Mouse (Mus musculus) induced T-regulatory cell, adult 2 months (primary cell): ENCODE results near the gene 4933411K16Rik.
A peak's percentile ranks its signal among the peaks of the same experiment; 100 is the strongest.
"Not testable (repeated sequence)": the region's sequence is repeated elsewhere in the genome, so short reads cannot be mapped to it uniquely, and the experiment has no call there.

Experiments used
- DNase-seq: peaks from one replicate; pipeline ENCODE4 v3.0.0-alpha.2; 2012; ENCODE audit warnings: low read depth

4933411K16Rik gene

DNA sequence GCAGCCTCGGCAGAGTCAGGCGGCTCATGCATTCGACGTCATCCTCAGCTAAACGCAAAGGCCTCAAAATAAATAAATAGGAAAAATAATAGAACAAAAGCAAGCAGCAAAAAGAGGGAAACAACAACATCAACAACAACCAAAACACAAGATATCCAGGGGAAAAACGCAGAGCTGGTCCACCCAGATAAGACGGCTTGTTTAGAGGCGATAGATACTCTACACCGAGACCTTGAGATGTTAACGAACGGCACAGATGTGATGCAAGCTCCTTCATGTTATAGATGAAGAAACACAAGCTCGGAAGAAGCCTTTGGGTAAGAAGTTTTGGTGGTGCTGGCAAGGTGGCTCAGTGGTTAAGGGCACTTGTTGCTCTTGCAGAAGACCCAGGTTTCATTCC, 27.0 kb downstream of the 4933411K16Rik start:
- DNase-seq, result no peak

DNA sequence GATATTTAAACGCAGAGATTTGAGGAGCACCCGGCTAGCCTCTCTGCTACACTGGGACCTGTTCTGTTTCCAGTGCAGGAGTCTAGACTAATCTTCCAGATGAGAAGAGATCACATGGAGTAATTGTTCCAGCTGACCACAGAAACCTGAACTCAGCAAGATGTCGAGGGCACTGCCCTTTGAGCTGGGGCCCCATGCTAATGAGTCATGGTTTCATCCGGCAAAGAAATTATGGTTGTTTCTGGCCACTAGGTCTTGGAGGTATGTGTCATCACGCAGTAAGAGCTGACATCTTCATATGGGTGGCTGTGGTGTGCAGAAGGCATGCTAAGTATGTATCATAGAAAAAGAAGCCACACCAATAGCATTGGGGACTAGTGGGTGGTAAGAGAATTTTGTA, 27.9 kb downstream of the 4933411K16Rik start:
- no peak for DNase-seq

DNA sequence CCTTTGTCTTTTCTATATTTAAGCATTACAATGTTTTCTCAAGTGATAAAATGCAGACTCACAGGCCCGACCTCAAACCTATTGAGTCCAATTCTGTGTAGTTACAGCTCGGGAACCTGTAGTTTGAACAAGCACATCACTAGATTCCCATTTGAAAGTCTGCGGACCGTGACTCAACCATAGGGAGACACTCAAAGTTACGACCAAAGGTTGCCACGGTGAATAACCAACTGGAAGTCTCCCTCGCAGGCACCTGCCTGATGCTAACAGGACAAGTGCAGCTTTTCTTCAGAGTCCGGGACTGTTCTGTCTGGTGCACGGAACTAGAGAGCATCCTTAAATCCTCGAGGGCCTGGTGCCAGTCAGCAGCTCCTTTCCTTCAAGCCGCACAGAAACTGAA, 28.4 kb downstream of the 4933411K16Rik start:
- DNase-seq, result no peak

DNA sequence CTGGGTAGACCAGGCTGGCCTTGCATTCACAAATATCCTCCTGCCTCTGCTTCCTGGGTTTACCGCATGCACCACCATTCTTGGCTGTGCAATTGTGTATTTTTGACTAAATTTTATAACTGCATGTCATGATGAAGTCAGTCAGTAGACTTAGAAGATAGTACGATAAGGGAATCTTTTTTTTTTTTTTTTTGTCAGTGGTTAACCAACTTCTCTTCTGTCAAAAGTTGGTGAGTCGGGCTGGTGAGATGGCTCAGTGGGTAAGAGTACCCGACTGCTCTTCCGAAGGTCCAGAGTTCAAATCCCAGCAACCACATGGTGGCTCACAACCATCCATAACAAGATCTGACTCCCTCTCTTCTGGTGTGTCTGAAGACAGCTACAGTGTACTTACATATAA, 29.6 kb downstream of the 4933411K16Rik start:
- DNase-seq, result not testable (repeated sequence)

- no peak for DNase-seq
These were observed 33.6 kb downstream of the 4933411K16Rik start for GRCm38 (mm10) chr19:42085690-42086089.

DNA sequence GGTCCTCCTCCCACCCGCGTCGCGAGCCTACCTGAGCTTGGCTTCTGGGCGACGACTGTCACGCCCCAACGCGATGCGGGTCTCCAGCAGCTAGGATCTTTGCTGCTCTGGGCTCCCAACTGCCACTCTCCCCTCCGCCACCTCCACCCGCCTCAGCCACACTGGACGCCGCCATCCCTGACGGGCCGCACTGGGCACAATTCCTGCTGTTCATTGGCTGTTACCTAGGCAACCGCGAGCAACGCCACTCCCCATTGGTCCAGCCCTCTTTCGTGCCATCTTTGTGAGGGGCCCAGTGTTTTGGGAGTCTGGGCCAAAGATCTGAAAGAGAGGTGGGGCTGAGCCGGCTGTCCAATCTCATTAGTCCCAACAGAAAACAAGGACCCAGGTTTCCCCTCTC, 34.1 kb downstream of the 4933411K16Rik start, which contains the start of gene Morn4:
Gene Morn4, minus strand, starts transcription at position 192 of the 400 bp plus-strand sequence.
- DNase-seq, result peak; percentile 65

GRCm38 (mm10) chr19:42089103-42089747, 37.2 kb downstream of the 4933411K16Rik start:
- DNase-seq, result peak; percentile 85

- DNase-seq, result peak; percentile 100
These were observed 37.9 kb downstream of the 4933411K16Rik start, which contains the start of gene Pi4k2a for GRCm38 (mm10) chr19:42089748-42090595. Gene Pi4k2a, plus strand, starts transcription at chr19:42090470.

DNA sequence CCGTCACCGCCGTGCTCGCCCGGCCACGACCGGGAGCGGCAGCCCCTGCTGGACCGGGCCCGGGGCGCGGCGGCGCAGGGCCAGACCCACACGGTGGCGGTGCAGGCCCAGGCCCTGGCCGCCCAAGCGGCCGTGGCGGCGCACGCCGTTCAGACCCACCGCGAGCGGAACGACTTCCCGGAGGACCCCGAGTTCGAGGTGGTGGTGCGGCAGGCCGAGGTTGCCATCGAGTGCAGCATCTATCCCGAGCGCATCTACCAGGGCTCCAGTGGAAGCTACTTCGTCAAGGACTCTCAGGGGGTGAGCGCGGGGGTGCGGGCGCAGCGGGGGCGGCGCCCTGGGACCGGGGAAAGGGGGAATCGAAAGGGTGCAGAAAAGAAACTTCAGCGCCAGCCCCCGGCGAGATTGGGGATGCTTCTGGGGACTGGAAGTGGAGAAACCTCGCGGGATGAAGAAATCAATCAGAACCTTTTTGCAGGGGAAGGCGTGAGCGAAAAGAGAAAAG, 38.6 kb downstream of the 4933411K16Rik start:
- peak; percentile 74 for DNase-seq

- no peak for DNase-seq
These were observed 47.4 kb downstream of the 4933411K16Rik start for GRCm38 (mm10) chr19:42099406-42099805.
